Mouse (Mus musculus): ENCODE data around the gene Prox1. TPM values are rescaled to one million over a fixed set of nuclear protein-coding genes. Genes with fewer than 3 reads are reported as not detected.
A peak's percentile ranks its signal among the peaks of the same experiment; 100 is the strongest.

The Prox1 gene
- polyA plus RNA-seq, 1 experiment: 1.7 TPM

DNA sequence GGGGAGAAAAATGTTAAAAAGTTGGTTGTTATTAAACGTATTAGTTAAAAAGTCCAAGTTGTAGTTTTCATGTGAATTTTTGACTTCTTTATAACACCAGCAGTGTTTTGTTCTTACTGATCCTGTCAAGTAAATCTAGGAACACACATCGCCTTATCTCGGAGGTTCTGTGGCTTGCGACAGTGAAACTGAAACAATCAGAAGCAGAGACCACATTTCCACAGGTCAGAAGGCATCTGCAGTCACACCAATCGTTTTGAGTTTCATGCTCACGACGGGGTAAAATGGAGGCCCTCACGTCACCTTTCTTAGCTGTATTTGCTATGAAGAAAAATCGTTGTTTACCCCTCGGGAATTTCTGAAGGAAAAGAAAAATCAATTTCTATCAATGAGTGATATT is 14.8 kb upstream of the Prox1 start:
- 62% methylated on average over 10 of the region's 10 CpGs for WGBS
- no peak for TF ChIP-seq POLR2A (IDR thresholded peaks at IDR 0.05; ENCODE audit: low read depth, low read length)
- no peak for TF ChIP-seq CTCF (IDR thresholded peaks at IDR 0.05; ENCODE audit: extremely low read depth, insufficient read length, insufficient replicate concordance, low read depth, low read length)
- no peak overlapping the region for H3K27ac ChIP-seq (ENCODE audit: insufficient read depth, low read depth, low read length)

DNA sequence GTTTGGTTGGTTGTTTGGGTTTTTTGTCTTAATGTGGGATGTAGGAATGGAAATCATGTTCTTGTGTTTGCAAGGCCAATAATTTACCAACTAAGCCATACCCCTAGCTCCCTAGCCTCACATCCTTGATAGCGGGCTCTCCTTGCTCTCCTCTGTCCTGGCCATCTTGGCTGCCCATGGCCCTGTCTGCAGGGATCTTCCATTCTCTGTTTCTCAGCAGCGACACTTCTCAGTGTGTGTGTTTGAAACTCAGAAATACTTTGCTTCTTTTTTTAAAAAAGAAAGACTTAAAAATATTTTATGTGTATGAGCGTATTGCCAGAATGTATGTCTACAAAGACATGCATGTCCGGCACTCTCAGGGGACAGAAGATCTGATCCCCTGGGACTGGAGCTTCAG is 13.1 kb upstream of the Prox1 start:
- no peak overlapping the region for H3K27ac ChIP-seq (ENCODE audit: insufficient read depth, low read depth, low read length)
- no peaks in the 10 kb centered on the region for H3K36me3 ChIP-seq (ENCODE audit: control insufficient read depth, insufficient read depth, low read length)
- no peak overlapping the region for H3K4me3 ChIP-seq (ENCODE audit: low read depth, low read length)
- H3K27me3 ChIP-seq (ENCODE audit: control insufficient read depth, insufficient read depth, low read length): no peaks in the 10 kb centered on the region
- TF ChIP-seq CTCF (IDR thresholded peaks at IDR 0.05; ENCODE audit: extremely low read depth, insufficient read length, insufficient replicate concordance, low read depth, low read length): no peak
- no peak for TF ChIP-seq POLR2A (IDR thresholded peaks at IDR 0.05; ENCODE audit: low read depth, low read length)
- no peaks in the 10 kb centered on the region for H3K4me1 ChIP-seq (ENCODE audit: control insufficient read depth, insufficient read depth, insufficient read length, low read length)
- 91% methylated on average over 4 of the region's 4 CpGs for WGBS

More for the DNA sequence above, 14.8 kb upstream of the Prox1 start:
- H3K4me3 ChIP-seq (ENCODE audit: low read depth, low read length): no peak overlapping the region
- no peaks in the 10 kb centered on the region for H3K36me3 ChIP-seq (ENCODE audit: control insufficient read depth, insufficient read depth, low read length)
- H3K4me1 ChIP-seq (ENCODE audit: control insufficient read depth, insufficient read depth, insufficient read length, low read length): no peaks in the 10 kb centered on the region
- no peaks in the 10 kb centered on the region for H3K27me3 ChIP-seq (ENCODE audit: control insufficient read depth, insufficient read depth, low read length)

DNA sequence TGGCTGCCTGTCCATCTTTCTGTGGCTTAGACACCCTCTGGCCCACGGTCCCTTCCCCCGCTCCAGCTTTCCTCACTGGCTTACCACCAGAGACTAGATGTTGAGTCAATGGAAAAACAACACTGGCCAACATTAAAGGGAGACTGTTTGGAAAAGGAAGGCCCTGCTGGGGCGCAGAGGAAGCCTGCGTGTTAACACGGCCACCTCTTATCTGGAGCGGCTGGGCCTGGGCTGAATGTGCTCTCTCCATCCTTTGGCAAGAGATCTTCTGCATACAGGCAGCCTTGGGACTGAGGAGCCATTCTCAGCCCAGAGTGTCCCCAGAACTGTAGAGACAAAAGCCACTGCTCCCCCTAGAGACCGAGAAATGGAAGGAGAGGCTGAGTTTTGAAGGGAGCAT is 11.3 kb upstream of the Prox1 start:
- Histone ChIP-seq H3K27me3 (ENCODE audit: control insufficient read depth, insufficient read depth, low read length) (no peaks in the 10 kb centered on the region), H3K4me3 (ENCODE audit: low read depth, low read length) (no peak overlapping the region), H3K36me3 (ENCODE audit: control insufficient read depth, insufficient read depth, low read length) (no peaks in the 10 kb centered on the region), H3K4me1 (ENCODE audit: control insufficient read depth, insufficient read depth, insufficient read length, low read length) (no peaks in the 10 kb centered on the region), H3K27ac (ENCODE audit: insufficient read depth, low read depth, low read length) (no peak overlapping the region)
- TF ChIP-seq CTCF (IDR thresholded peaks at IDR 0.05; ENCODE audit: extremely low read depth, insufficient read length, insufficient replicate concordance, low read depth, low read length): no peak
- WGBS: 82% methylated on average over 7 of the region's 7 CpGs

DNA sequence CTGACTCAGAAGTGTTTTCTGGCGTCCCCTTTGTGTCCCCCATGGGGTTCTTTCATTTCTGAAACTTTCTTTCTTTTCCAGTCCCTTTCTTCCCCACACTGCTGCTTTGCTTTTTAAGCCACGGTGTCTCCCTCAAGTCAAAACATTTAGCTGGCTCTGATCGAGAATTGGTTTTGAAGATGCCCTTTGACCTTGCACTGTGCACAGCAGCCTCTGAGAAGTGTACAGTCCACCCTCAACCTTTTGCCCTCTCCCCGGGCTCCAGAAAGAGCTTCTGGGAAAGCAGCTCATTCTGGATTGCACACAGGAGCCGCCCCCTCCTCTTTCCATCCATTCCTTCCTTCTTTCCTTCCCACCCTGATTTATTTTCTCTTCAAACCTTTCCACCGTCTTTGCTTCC is 10.3 kb upstream of the Prox1 start:
- Histone ChIP-seq H3K36me3 (ENCODE audit: control insufficient read depth, insufficient read depth, low read length) (no peaks in the 10 kb centered on the region), H3K27ac (ENCODE audit: insufficient read depth, low read depth, low read length) (no peak overlapping the region), H3K27me3 (ENCODE audit: control insufficient read depth, insufficient read depth, low read length) (0 out of 2 replicates have a peak, but pooled peaks cover 3% of the 10 kb centered on the region), H3K4me1 (ENCODE audit: control insufficient read depth, insufficient read depth, insufficient read length, low read length) (no peaks in the 10 kb centered on the region), H3K4me3 (ENCODE audit: low read depth, low read length) (no peak overlapping the region)
- TF ChIP-seq CTCF (IDR thresholded peaks at IDR 0.05; ENCODE audit: extremely low read depth, insufficient read length, insufficient replicate concordance, low read depth, low read length) (no peak), POLR2A (IDR thresholded peaks at IDR 0.05; ENCODE audit: low read depth, low read length) (no peak)
- WGBS: 57% methylated on average over 6 of the region's 6 CpGs

DNA sequence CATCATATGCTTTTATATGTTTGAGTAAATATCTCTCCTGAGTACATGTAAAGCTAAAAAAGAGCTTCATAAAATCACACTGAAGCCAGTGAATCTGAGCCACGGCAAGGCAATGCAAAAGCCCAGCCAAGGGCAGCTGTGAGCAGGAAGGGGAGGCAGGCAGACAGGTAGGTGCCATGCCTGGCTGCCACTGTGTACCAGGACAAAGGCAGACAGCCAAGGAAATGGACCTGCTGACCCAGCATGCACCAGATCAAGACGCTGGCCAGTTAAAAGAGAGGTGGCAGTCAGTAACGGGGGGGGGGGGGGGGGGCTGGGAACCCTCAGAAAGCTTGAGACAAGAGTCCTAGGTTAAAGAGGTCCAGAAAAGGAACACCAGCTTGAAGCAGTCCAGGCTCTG is 6.4 kb upstream of the Prox1 start:
- Histone ChIP-seq H3K4me1 (ENCODE audit: control insufficient read depth, insufficient read depth, insufficient read length, low read length) (peaks cover 10% of the 10 kb centered on the region; the same call in 1 of the 2 replicates), H3K36me3 (ENCODE audit: control insufficient read depth, insufficient read depth, low read length) (no peaks in the 10 kb centered on the region), H3K27me3 (ENCODE audit: control insufficient read depth, insufficient read depth, low read length) (peaks cover 31% of the 10 kb centered on the region), H3K4me3 (ENCODE audit: low read depth, low read length) (no peak overlapping the region), H3K27ac (ENCODE audit: insufficient read depth, low read depth, low read length) (no peak overlapping the region)
- WGBS: 15% methylated on average over 3 of the region's 3 CpGs
- TF ChIP-seq POLR2A (IDR thresholded peaks at IDR 0.05; ENCODE audit: low read depth, low read length) (no peak), CTCF (IDR thresholded peaks at IDR 0.05; ENCODE audit: extremely low read depth, insufficient read length, insufficient replicate concordance, low read depth, low read length) (no peak)

DNA sequence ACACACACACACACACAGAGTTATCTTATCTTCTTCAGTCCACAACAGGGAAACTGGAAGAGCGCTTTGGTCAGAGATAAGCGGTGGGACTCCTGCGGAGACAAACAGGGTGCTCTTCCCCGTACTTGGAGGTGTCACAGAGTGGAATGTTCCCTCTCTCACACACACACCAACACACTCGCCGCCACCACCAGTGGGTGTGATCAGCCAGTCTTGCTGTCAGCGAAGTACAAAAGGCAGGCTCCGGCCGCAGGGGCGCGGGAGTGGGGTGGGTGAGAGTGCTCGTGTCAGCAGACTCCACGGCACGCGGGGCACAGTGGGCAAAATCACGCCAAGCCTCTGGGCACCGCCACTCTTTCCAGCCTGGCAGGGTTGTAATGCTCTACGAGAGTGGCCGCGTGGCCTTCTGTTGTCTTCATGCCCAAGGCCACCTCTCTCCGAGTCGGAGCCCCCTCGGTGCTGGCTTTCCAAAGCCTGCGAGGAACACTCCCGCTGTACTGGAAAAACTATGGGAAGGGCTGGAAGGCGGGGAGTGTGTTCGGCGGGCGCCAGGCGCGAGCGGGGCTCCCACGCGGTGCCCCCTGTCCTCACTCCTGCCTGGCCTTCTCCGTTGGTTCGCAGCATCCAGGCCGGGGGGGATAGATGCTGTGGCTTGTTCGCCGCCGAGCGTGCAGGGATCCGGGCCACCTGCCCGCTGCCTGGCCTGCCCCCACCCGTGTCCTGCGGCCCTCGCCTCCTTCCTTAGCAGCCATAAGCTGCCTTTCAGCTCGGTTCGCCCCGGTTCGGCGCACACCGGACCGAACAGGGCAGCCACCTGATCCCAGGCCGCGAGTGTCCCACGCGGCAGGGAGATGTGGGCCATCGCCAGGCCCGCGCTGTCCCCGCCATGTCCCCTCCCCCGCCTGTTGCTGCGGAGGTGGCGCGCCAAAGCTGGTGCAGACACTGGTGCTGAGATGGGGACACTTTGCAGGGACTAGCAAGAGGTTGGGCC is 4.5 kb upstream of the Prox1 start:
- H3K4me1 ChIP-seq (ENCODE audit: control insufficient read depth, insufficient read depth, insufficient read length, low read length): peaks cover 10% of the 10 kb centered on the region; the same call in 1 of the 2 replicates
- peaks cover 50% of the 10 kb centered on the region for H3K27me3 ChIP-seq (ENCODE audit: control insufficient read depth, insufficient read depth, low read length)
- H3K4me3 ChIP-seq (ENCODE audit: low read depth, low read length): peak overlapping the region; percentile 21
- H3K36me3 ChIP-seq (ENCODE audit: control insufficient read depth, insufficient read depth, low read length): no peaks in the 10 kb centered on the region
- H3K27ac ChIP-seq (ENCODE audit: insufficient read depth, low read depth, low read length): no peak overlapping the region
- WGBS: 7% methylated on average over 65 of the region's 65 CpGs
- TF ChIP-seq CTCF (IDR thresholded peaks at IDR 0.05; ENCODE audit: extremely low read depth, insufficient read length, insufficient replicate concordance, low read depth, low read length) (no peak), POLR2A (IDR thresholded peaks at IDR 0.05; ENCODE audit: low read depth, low read length) (no peak)

DNA sequence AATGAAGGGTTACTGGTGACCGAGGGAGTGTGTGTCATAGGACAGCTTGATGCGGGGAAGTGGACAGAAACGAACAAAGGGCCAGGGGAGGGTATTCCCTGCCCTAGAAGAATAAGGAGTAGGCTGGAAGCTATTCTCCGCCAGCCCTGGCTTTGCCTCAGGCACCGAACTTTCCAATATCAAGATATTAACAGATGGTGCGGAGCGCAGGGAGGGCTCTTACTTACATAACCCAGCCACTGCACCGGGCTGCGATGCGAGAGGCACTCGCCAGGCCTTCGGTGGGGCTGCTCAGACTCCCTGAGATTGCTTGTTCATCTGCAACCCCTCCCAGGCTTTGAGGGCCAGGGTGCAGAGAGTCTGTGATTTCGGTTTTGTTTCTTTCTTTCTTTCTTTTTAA is 3.7 kb upstream of the Prox1 start:
- H3K4me3 ChIP-seq (ENCODE audit: low read depth, low read length): peak overlapping the region; percentile 26; the same call in 1 of the 2 replicates
- TF ChIP-seq CTCF (IDR thresholded peaks at IDR 0.05; ENCODE audit: extremely low read depth, insufficient read length, insufficient replicate concordance, low read depth, low read length) (no peak), POLR2A (IDR thresholded peaks at IDR 0.05; ENCODE audit: low read depth, low read length) (no peak)
- no peak overlapping the region for H3K27ac ChIP-seq (ENCODE audit: insufficient read depth, low read depth, low read length)
- peaks cover 55% of the 10 kb centered on the region for H3K27me3 ChIP-seq (ENCODE audit: control insufficient read depth, insufficient read depth, low read length)
- WGBS: 6% methylated on average over 13 of the region's 13 CpGs
- no peaks in the 10 kb centered on the region for H3K36me3 ChIP-seq (ENCODE audit: control insufficient read depth, insufficient read depth, low read length)
- H3K4me1 ChIP-seq (ENCODE audit: control insufficient read depth, insufficient read depth, insufficient read length, low read length): peaks cover 10% of the 10 kb centered on the region; the same call in 1 of the 2 replicates
